Mouse (Mus musculus) ES-E14 (cell line): ENCODE data around the gene Ttc27.

ENCODE experiments used
- HCFC1 ChIP-seq: IDR thresholded peaks from 2 replicates; pipeline ENCODE4 v1.6.1; 2012; ENCODE audit warnings: low read length, inconsistent platforms, borderline replicate concordance; ENCODE audit not compliant: insufficient read depth
- ZC3H11A ChIP-seq: IDR thresholded peaks from 2 replicates; pipeline ENCODE4 v1.6.1; 2012; ENCODE audit warnings: low read depth, mild to moderate bottlenecking, inconsistent platforms, low read length, borderline replicate concordance

- TF ChIP-seq HCFC1 (no peak), ZC3H11A (no peak)
Observed at GRCm38 (mm10) chr17:74786198-74786734, 68.7 kb downstream of the Ttc27 start.
